Mouse (Mus musculus) cerebellum, adult 18-20 months (tissue): Measurements from ENCODE around the gene Olfr446.

Experiments used
- DNase-seq, 2 experiments: peaks; one replicate each; pipeline ENCODE4 v3.0.0; 2021

Olfr446 gene

DNA sequence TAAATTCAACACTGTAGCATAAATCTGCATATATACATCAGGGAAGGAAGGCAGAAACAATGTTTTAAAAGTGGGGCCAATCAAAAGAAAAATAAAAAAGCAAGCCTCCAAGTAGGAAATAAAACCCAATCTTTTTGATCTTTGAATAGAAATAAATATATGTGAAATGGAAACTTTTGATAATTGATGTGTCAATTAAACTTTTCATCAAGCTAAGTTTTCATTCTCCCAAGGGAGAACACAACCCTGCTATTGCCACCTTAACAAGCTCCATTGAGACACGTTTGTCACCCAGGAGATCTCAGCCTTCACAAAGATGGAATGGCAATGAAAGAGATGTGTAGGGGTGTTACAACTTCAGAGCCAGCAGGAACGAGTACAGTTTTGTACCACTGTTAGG lies at the start of gene Olfr446:
Gene Olfr446, plus strand, starts transcription at position 301 of the 400 bp plus-strand sequence.
- DNase-seq = no peak

- no peak for DNase-seq
These were observed 44.9 kb upstream of the Olfr446 start for GRCm38 (mm10) chr6:42876323-42876722.

GRCm38 (mm10) chr6:42890141-42890540 lies 31.0 kb upstream of the Olfr446 start, which contains the start of gene Olfr448:
TSS of gene Olfr448 (plus strand) at chr6:42890441.
- DNase-seq = no peak

DNA sequence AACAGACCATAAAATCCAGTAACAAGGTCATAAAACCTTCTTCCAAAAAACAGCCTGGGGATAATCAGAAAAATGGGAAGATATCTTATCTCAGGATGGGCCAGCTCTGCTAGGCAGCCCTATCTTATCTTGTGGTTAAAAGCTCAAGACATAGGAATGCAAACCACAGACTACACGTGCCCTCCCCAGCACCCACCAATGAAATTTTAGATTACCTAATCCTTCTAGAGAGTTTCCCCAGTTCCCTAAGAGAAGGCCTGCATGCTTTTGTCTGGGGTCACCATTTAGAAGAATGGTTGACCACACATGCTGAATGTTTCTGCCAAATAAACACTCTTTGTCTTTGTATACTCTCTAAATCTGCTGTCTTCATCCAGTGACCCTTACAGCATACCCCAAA lies 20.8 kb upstream of the Olfr446 start:
- no peak for DNase-seq

- no peak for DNase-seq
These were observed 12.6 kb upstream of the Olfr446 start, which contains the start of gene Olfr447 for GRCm38 (mm10) chr6:42908578-42908977. TSS of gene Olfr447 (plus strand) at chr6:42908878.

DNA sequence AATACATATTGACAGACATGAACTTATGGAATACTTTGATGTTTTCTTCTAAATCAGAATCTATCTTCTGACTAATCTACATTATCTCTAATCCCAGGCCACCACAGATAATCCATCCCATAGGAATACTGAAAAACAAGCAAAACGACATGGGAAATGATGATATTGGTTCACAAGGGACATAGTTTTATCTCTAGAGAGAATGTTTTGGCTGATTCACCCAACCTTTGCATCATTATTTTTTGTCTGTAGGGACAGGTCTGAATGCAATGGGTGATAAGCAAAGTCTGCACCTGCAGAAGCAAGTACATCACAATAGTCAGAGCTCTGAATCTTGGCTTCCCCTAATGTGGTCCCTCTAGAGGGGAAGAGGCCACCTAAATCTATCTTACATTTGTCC lies 27.6 kb downstream of the Olfr446 start, which contains the start of gene Olfr444:
Gene Olfr444, plus strand, starts transcription at position 301 of the 400 bp plus-strand sequence.
- DNase-seq = no peak

DNA sequence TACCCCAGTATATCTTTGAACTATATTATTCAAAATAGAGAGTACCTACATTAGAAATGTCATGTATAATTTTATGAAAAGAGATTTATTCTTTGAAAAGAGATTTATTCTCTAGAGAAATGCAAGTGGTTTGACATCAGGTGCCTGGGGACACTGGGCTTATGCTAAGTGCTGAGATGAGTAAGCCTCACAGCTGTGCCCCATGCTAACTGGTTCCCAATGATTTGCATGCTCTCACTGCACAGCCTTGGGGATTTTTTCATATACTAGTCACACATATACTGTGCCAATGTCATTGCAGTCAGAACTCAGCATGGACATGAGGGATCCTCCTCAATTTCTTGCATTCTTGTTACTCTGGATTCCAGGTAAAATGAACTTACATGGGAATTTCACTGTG lies 59.2 kb downstream of the Olfr446 start:
- DNase-seq = no peak
